Mouse (Mus musculus) CH12.LX (cell line): ENCODE results near the gene Polm. TPM values are rescaled to one million over a fixed set of nuclear protein-coding genes. Genes with fewer than 3 reads are reported as not detected.

Source experiments
- DNase-seq: peaks from one replicate; pipeline ENCODE4 v3.0.0-alpha.2; 2013; ENCODE audit errors: extremely low read depth
- H3K27ac ChIP-seq: 2 replicates; pipeline ENCODE4 v1.5.1; 2012; ENCODE audit warnings: low read depth, mild to moderate bottlenecking, control low read depth, moderate library complexity; ENCODE audit not compliant: insufficient read depth
- H3K27me3 ChIP-seq: replicated peaks from 2 replicates; pipeline ENCODE3; 2012; ENCODE audit warnings: inconsistent platforms
- H3K36me3 ChIP-seq, 2 experiments: replicated peaks in 1 of 2; 2 replicates each; pipeline versions ENCODE3 to v1.6.1; 2012; ENCODE audit warnings: inconsistent platforms in 1 of 2, low read length in 1 of 2, mild to moderate bottlenecking in 1 of 2, mixed read lengths in 1 of 2, moderate library complexity in 1 of 2; ENCODE audit not compliant: control insufficient read depth in 1 of 2, insufficient read depth in 1 of 2
- H3K4me1 ChIP-seq, 2 experiments: 2 replicates each; pipeline ENCODE4 v1.6.1; 2012; ENCODE audit warnings: inconsistent platforms in 1 of 2, moderate library complexity in 1 of 2; ENCODE audit not compliant: insufficient read depth in 2 of 2, control insufficient read depth in 1 of 2
- H3K4me2 ChIP-seq: 2 replicates; pipeline ENCODE4 v1.6.1; 2012; ENCODE audit warnings: low read depth, mild to moderate bottlenecking, control low read depth; ENCODE audit not compliant: poor library complexity, insufficient read depth, severe bottlenecking
- H3K4me3 ChIP-seq, 3 experiments: fragments of 150-350 bp in 1 of 3; sonication (generic) in 1 of 3; replicated peaks in 1 of 3; 2 replicates each; pipeline versions ENCODE3 to v1.5.1; 2011 to 2012; ENCODE audit warnings: low read depth in 2 of 3, low read length in 2 of 3, mild to moderate bottlenecking in 2 of 3, moderate library complexity in 2 of 3, control low read depth in 1 of 3, improper control_type of control experiment in 1 of 3, inconsistent platforms in 1 of 3, mixed read lengths in 1 of 3; ENCODE audit not compliant: poor library complexity in 1 of 3
- H3K79me2 ChIP-seq: replicated peaks from 2 replicates; pipeline ENCODE4 v1.6.1; 2012; ENCODE audit warnings: mild to moderate bottlenecking, moderate library complexity; ENCODE audit not compliant: control insufficient read depth, poor library complexity, insufficient read depth, severe bottlenecking; ENCODE audit errors: extremely low read depth
- H3K9ac ChIP-seq: 2 replicates; pipeline ENCODE4 v1.6.1; 2012; ENCODE audit warnings: low read depth, mild to moderate bottlenecking, control low read depth, moderate library complexity; ENCODE audit not compliant: insufficient read depth
- H3K9me3 ChIP-seq: replicated peaks from 2 replicates; pipeline ENCODE3; 2012; ENCODE audit warnings: low read length, inconsistent platforms, mixed read lengths
- BHLHE40 ChIP-seq: IDR thresholded peaks from 2 replicates; pipeline ENCODE4 v1.6.1; 2011; ENCODE audit warnings: mild to moderate bottlenecking, low read depth, low read length, improper control_type of control experiment
- CHD1 ChIP-seq: IDR thresholded peaks from 2 replicates; pipeline ENCODE4 v1.6.1; 2012; ENCODE audit warnings: low read depth, low read length, improper control_type of control experiment, inconsistent platforms
- CHD2 ChIP-seq: IDR thresholded peaks from 2 replicates; pipeline ENCODE4 v1.6.1; 2011; ENCODE audit warnings: low read length, improper control_type of control experiment
- CTCF ChIP-seq, 2 experiments: IDR thresholded peaks in 1 of 2; conservative IDR thresholded peaks in 1 of 2; 2 replicates each; pipeline ENCODE4 v1.5.1; 2011 to 2012; ENCODE audit warnings: low read depth in 2 of 2, low read length in 2 of 2, improper control_type of control experiment in 1 of 2, inconsistent platforms in 1 of 2, mild to moderate bottlenecking in 1 of 2, moderate library complexity in 1 of 2
- ELF1 ChIP-seq: IDR thresholded peaks from 2 replicates; pipeline ENCODE4 v1.6.1; 2014; ENCODE audit warnings: low read depth, mild to moderate bottlenecking, inconsistent platforms, low read length, improper control_type of control experiment
- EP300 ChIP-seq: IDR thresholded peaks from 2 replicates; pipeline ENCODE4 v1.6.1; 2011; ENCODE audit warnings: low read length, improper control_type of control experiment
- ETS1 ChIP-seq: conservative IDR thresholded peaks from 2 replicates; pipeline ENCODE4 v1.6.1; 2012; ENCODE audit warnings: low read depth, mild to moderate bottlenecking, inconsistent platforms, low read length, improper control_type of control experiment, moderate library complexity
- IRF4 ChIP-seq: IDR thresholded peaks from 2 replicates; pipeline ENCODE4 v1.6.1; 2014; ENCODE audit warnings: low read depth, mild to moderate bottlenecking, inconsistent platforms, low read length, improper control_type of control experiment
- JUND ChIP-seq: conservative IDR thresholded peaks from 2 replicates; pipeline ENCODE4 v1.6.1; 2011; ENCODE audit warnings: low read depth, low read length, improper control_type of control experiment
- MAFK ChIP-seq: IDR thresholded peaks from 2 replicates; pipeline ENCODE4 v1.6.1; 2011; ENCODE audit warnings: low read length, improper control_type of control experiment; ENCODE audit not compliant: insufficient replicate concordance
- MAX ChIP-seq: IDR thresholded peaks from 2 replicates; pipeline ENCODE4 v1.6.1; 2011; ENCODE audit warnings: low read length, improper control_type of control experiment
- MEF2A ChIP-seq: IDR thresholded peaks from 2 replicates; pipeline ENCODE4 v1.6.1; 2014; ENCODE audit warnings: low read depth, mild to moderate bottlenecking, inconsistent platforms, low read length, improper control_type of control experiment, borderline replicate concordance
- MXI1 ChIP-seq: IDR thresholded peaks from 2 replicates; pipeline ENCODE4 v1.6.1; 2011; ENCODE audit warnings: mild to moderate bottlenecking, low read depth, low read length, improper control_type of control experiment
- MYC ChIP-seq: IDR thresholded peaks from 2 replicates; pipeline ENCODE4 v1.6.1; 2011; ENCODE audit warnings: low read depth, mild to moderate bottlenecking, improper control_type of control experiment, low read length
- RAD21 ChIP-seq: IDR thresholded peaks from 2 replicates; pipeline ENCODE4 v1.6.1; 2011; ENCODE audit warnings: low read depth, mild to moderate bottlenecking, low read length, improper control_type of control experiment, moderate library complexity
- RCOR1 ChIP-seq: conservative IDR thresholded peaks from 2 replicates; pipeline ENCODE4 v1.6.1; 2012; ENCODE audit warnings: low read depth, mild to moderate bottlenecking, inconsistent platforms, low read length, improper control_type of control experiment
- SIN3A ChIP-seq: IDR thresholded peaks from 2 replicates; pipeline ENCODE4 v1.6.1; 2012; ENCODE audit warnings: low read length, improper control_type of control experiment, inconsistent platforms
- SMC3 ChIP-seq: IDR thresholded peaks from 2 replicates; pipeline ENCODE4 v1.6.1; 2011; ENCODE audit warnings: low read depth, low read length, improper control_type of control experiment
- TBP ChIP-seq: conservative IDR thresholded peaks from 2 replicates; pipeline ENCODE4 v1.6.1; 2011; ENCODE audit warnings: low read depth, low read length, improper control_type of control experiment
- TCF12 ChIP-seq: IDR thresholded peaks from 2 replicates; pipeline ENCODE4 v1.6.1; 2014; ENCODE audit warnings: low read depth, mild to moderate bottlenecking, inconsistent platforms, low read length, improper control_type of control experiment
- USF1 ChIP-seq: IDR thresholded peaks from 2 replicates; pipeline ENCODE4 v1.6.1; 2014; ENCODE audit warnings: low read depth, mild to moderate bottlenecking, inconsistent platforms, low read length, improper control_type of control experiment
- USF2 ChIP-seq: conservative IDR thresholded peaks from 2 replicates; pipeline ENCODE4 v1.6.1; 2011; ENCODE audit warnings: low read depth, low read length, improper control_type of control experiment
- ZNF384 ChIP-seq: IDR thresholded peaks from 2 replicates; pipeline ENCODE4 v1.6.1; 2012; ENCODE audit warnings: low read depth, low read length, improper control_type of control experiment, inconsistent platforms
- dilution Hi-C: fragments of 300-500 bp; cut with MboI; formaldehyde crosslinking; loops from 2 replicates; pipeline ENCODE4 v1.14.3; 2020; ENCODE audit warnings: low sequenced_read_pairs; ENCODE audit not compliant: extremely low pct_unique_long_range_greater_than_20kb, extremely low pct_ligation_motif_present
- in situ Hi-C: fragments of 300-500 bp; cut with MboI; formaldehyde crosslinking; loops from 3 replicates; pipeline ENCODE4 v1.14.3; 2019; ENCODE audit warnings: low sequenced_read_pairs, low pct_ligation_motif_present, low pct_unique_long_range_greater_than_20kb, mixed read lengths
- polyA plus RNA-seq: library from polyadenylated mRNA; unstranded; fragments of >175 nt; gene quantifications from 2 replicates; pipeline ENCODE4 v1.2.1, GENCODE M21; 2012; ENCODE audit warnings: low read depth; ENCODE audit not compliant: insufficient read length
- total RNA-seq, 2 experiments: library from RNA; depleted of rRNA; stranded (reverse); fragments of 300-350 nt in 1 of 2; fragments of >200 nt in 1 of 2; gene quantifications; 2 replicates each; pipeline ENCODE4 v1.2.3; 2012 to 2014

Gene Polm
- total and polyA plus RNA-seq, 3 experiments = 1.9 to 9.7 (median 4.1) TPM

DNA sequence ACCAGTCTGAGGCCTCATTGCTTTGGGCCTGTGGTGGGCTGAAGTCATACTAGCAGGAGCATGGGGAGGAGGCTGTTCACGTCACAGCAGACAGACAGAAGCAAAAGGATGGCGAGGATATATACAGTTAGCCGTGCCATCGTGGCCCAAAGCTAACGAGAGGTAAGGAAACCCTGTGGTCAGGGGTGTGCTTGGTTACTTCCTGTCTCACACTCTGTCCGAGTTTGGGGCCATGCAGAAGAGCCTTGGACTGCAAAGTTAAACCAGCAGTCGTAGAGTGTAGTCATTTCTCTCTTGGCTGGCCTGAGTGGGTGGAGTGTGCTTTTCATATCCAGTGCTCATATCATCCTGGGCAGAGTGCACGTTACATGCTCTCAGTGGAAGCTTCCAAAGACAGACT is 44.7 kb upstream of the Polm start:
- Histone ChIP-seq H3K27ac (no peak overlapping the region), H3K27me3 (no peaks in the 10 kb centered on the region), H3K9ac (no peak overlapping the region), H3K4me1 (peaks cover 6 to 24% of the 10 kb centered on the region in 2 experiments), H3K79me2 (peaks cover 4% of the 10 kb centered on the region), H3K4me2 (no peak overlapping the region), H3K36me3 (no peaks in the 10 kb centered on the region), H3K4me3 (no peak overlapping the region), H3K9me3 (peaks cover 2% of the 10 kb centered on the region)
- dilution Hi-C loops (no loop called here), in situ Hi-C loops (no loop called here)
- TF ChIP-seq CHD1 = no peak
- TF ChIP-seq MAFK = no peak
- no peak for TF ChIP-seq CHD2
- no peak for TF ChIP-seq USF2
- no peak for TF ChIP-seq ETS1
- TF ChIP-seq EP300 = no peak
- peak; percentile 37; the same call in 1 of the 2 replicates for TF ChIP-seq MEF2A
- TF ChIP-seq RCOR1 = no peak
- TF ChIP-seq MXI1 = no peak
- peak; percentile 35; the same call in 1 of the 2 replicates for TF ChIP-seq MAX
- peak; percentile 52; the same call in 1 of the 2 replicates for TF ChIP-seq ELF1
- no peak for TF ChIP-seq TBP
- TF ChIP-seq SIN3A = no peak
- no peak for TF ChIP-seq ZNF384
- TF ChIP-seq BHLHE40 = peak; percentile 31; the same call in 1 of the 2 replicates
- TF ChIP-seq JUND = peak; percentile 44; the same call in 1 of the 2 replicates
- TF ChIP-seq MYC = no peak; the same call in 1 of the 2 replicates
- no peak for DNase-seq

GRCm38 (mm10) chr11:5879905-5880304 is 42.1 kb upstream of the Polm start:
- H3K36me3 ChIP-seq = peaks cover 18 to 20% of the 10 kb centered on the region in 2 experiments
- no peak overlapping the region for H3K4me3 ChIP-seq
- in situ Hi-C loops (no loop called here), dilution Hi-C loops (no loop called here)
- peaks cover 2% of the 10 kb centered on the region for H3K9me3 ChIP-seq
- H3K79me2 ChIP-seq = peaks cover 24% of the 10 kb centered on the region
- H3K4me1 ChIP-seq = peaks cover 18 to 41% of the 10 kb centered on the region in 2 experiments
- H3K9ac ChIP-seq = no peak overlapping the region
- no peak overlapping the region for H3K4me2 ChIP-seq
- H3K27me3 ChIP-seq = no peaks in the 10 kb centered on the region
- no peak overlapping the region for H3K27ac ChIP-seq
- TF ChIP-seq SMC3 (peak; percentile 63), ZNF384 (peak; percentile 43; the same call in 1 of the 2 replicates), CHD1 (no peak), CTCF (conservative IDR thresholded peaks at IDR 0.05 in 1 of 2, IDR thresholded peaks at IDR 0.05 in 1 of 2; ENCODE audit: low read depth in 2 of 2, low read length in 2 of 2) (peak; percentile 80 to 83), MAX (peak; percentile 72), RAD21 (peak; percentile 71), TCF12 (no peak), CHD2 (no peak), IRF4 (no peak), USF1 (peak; percentile 31; the same call in 1 of the 2 replicates), BHLHE40 (peak; percentile 29; the same call in 1 of the 2 replicates), MYC (peak; percentile 91)
- peak; percentile 74 for DNase-seq
